Mouse (Mus musculus) E14TG2a.4 (cell line): Measurements from ENCODE around the gene Cd59a.

ENCODE experiments used
- CTCF ChIP-seq: conservative IDR thresholded peaks from 2 replicates; pipeline ENCODE4 v1.5.1; 2014; ENCODE audit warnings: low read length
- POU5F1 ChIP-seq: IDR thresholded peaks from 2 replicates; pipeline ENCODE4 v1.6.1; 2014; ENCODE audit warnings: low read length, borderline replicate concordance

DNA sequence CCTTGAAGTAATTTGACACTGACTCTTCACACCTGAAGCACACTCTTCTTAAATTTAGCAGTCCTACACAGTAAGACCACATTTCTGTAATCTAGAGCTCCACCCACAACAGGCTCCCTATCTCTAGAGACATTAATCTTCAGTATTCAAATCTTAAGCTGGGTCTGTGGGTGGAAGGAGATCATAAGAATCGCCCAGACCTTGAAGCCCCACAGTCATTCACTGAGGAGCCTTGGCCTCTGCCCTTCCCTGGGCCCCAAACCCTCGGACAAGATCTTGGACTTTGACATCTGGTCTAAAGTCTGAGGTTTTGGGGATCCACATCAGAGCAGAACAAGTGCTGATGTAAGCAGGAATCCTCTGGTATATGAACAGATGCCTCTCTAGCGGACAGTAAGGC lies 27.9 kb downstream of the Cd59a start:
- TF ChIP-seq CTCF, result no peak
- no peak for TF ChIP-seq POU5F1
